Mouse (Mus musculus): ENCODE measurements at regions not wholly inside any gene's neighbourhood (a gene's known extent, or its start where the extent isn't known, plus 50 kb on each side); places are given as distances from the start of the nearest gene placed in this dataset.
A peak's percentile ranks its signal among the peaks of the same experiment; 100 is the strongest.

GRCm38 (mm10) chr11:111282283-111282682, 216.3 kb downstream of the Kcnj2 start:
- Histone ChIP-seq H3K4me2 (replicated peaks) (no peak overlapping the region), H3K27me3 (0 out of 2 replicates have a peak, but pooled peaks cover 2% of the 10 kb centered on the region), H3K9me3 (no peaks in the 10 kb centered on the region), H3K27ac (replicated peaks) (no peak overlapping the region), H3K4me1 (no peaks in the 10 kb centered on the region), H3K4me3 (no peak overlapping the region), H3K9ac (replicated peaks) (no peak overlapping the region), H3K36me3 (no peaks in the 10 kb centered on the region)
- WGBS, result 75% methylated on average over 2 of the region's 2 CpGs
- no peak for ATAC-seq (replicated peaks)

DNA sequence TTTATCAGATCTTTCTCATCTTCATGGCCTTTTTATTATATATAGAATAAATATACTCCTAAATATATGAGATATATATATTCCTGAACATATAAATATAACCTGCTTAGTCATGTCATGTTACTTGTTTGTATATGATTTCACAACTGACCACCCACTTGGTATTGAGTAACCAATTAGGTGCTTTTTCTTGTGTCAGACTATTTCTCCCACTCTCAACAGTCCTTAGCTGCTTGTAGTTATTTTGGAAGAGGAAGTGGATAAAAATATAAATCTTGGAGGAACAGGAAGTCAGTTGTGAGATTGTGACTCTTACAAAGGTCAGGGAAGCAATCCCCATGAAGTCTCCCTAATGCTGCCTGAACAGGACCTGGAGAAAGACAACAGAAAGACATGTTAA, 224.6 kb downstream of the Kcnj2 start:
- Histone ChIP-seq H3K27ac (replicated peaks) (no peak overlapping the region), H3K36me3 (no peaks in the 10 kb centered on the region), H3K9me3 (no peaks in the 10 kb centered on the region), H3K27me3 (no peaks in the 10 kb centered on the region), H3K9ac (replicated peaks) (no peak overlapping the region), H3K4me2 (replicated peaks) (no peak overlapping the region), H3K4me3 (no peak overlapping the region), H3K4me1 (no peaks in the 10 kb centered on the region)
- no peak for ATAC-seq (replicated peaks)

- no peak overlapping the region for H3K9ac ChIP-seq (replicated peaks)
- no peaks in the 10 kb centered on the region for H3K36me3 ChIP-seq
- no peaks in the 10 kb centered on the region for H3K9me3 ChIP-seq
- H3K27me3 ChIP-seq, result no peaks in the 10 kb centered on the region
- H3K4me3 ChIP-seq, result 0 out of 2 replicates have a peak overlapping the region, but pooled peaks have one; percentile 3
- 14% methylated on average over 9 of the region's 9 CpGs for WGBS
- peak; percentile 80 for ATAC-seq (replicated peaks)
- H3K4me2 ChIP-seq (replicated peaks), result peak overlapping the region; percentile 24
- no peak overlapping the region for H3K27ac ChIP-seq (replicated peaks)
- peaks cover 6% of the 10 kb centered on the region for H3K4me1 ChIP-seq
These were observed 230.4 kb downstream of the Kcnj2 start for GRCm38 (mm10) chr11:111296309-111296721.

- H3K4me2 ChIP-seq (replicated peaks), result no peak overlapping the region
- no peak overlapping the region for H3K27ac ChIP-seq (replicated peaks)
- no peaks in the 10 kb centered on the region for H3K9me3 ChIP-seq
- ATAC-seq (replicated peaks), result no peak
- H3K36me3 ChIP-seq, result no peaks in the 10 kb centered on the region
- 63% methylated on average over 3 of the region's 3 CpGs for WGBS
- no peak overlapping the region for H3K4me3 ChIP-seq
- H3K4me1 ChIP-seq, result no peaks in the 10 kb centered on the region
- H3K27me3 ChIP-seq, result no peaks in the 10 kb centered on the region
- no peak overlapping the region for H3K9ac ChIP-seq (replicated peaks)
These were observed 246.8 kb downstream of the Kcnj2 start for GRCm38 (mm10) chr11:111312802-111313201.

GRCm38 (mm10) chr11:111313566-111313965, 247.6 kb downstream of the Kcnj2 start:
- Histone ChIP-seq H3K4me2 (replicated peaks) (no peak overlapping the region), H3K27ac (replicated peaks) (no peak overlapping the region), H3K36me3 (no peaks in the 10 kb centered on the region), H3K4me3 (no peak overlapping the region), H3K9ac (replicated peaks) (no peak overlapping the region), H3K9me3 (no peaks in the 10 kb centered on the region), H3K4me1 (no peaks in the 10 kb centered on the region), H3K27me3 (no peaks in the 10 kb centered on the region)
- 87% methylated on average over 3 of the region's 3 CpGs for WGBS
- no peak for ATAC-seq (replicated peaks)

- ATAC-seq (replicated peaks), result no peak
- no peak overlapping the region for H3K27ac ChIP-seq (replicated peaks)
- no peaks in the 10 kb centered on the region for H3K9me3 ChIP-seq
- no peaks in the 10 kb centered on the region for H3K27me3 ChIP-seq
- H3K4me2 ChIP-seq (replicated peaks), result no peak overlapping the region
- H3K4me3 ChIP-seq, result no peak overlapping the region
- H3K4me1 ChIP-seq, result no peaks in the 10 kb centered on the region
- no peak overlapping the region for H3K9ac ChIP-seq (replicated peaks)
- no peaks in the 10 kb centered on the region for H3K36me3 ChIP-seq
- WGBS, result 76% methylated on average over 5 of the region's 5 CpGs
These were observed 255.6 kb downstream of the Kcnj2 start for GRCm38 (mm10) chr11:111321576-111321975.

- no peak overlapping the region for H3K9ac ChIP-seq (replicated peaks)
- 71% methylated on average over 5 of the region's 5 CpGs for WGBS
- no peak for ATAC-seq (replicated peaks)
- no peaks in the 10 kb centered on the region for H3K4me1 ChIP-seq
- H3K4me2 ChIP-seq (replicated peaks), result no peak overlapping the region
- H3K27ac ChIP-seq (replicated peaks), result no peak overlapping the region
- no peak overlapping the region for H3K4me3 ChIP-seq
- H3K9me3 ChIP-seq, result no peaks in the 10 kb centered on the region
- H3K27me3 ChIP-seq, result no peaks in the 10 kb centered on the region
- H3K36me3 ChIP-seq, result no peaks in the 10 kb centered on the region
These were observed 258.6 kb downstream of the Kcnj2 start for GRCm38 (mm10) chr11:111324453-111325010.

DNA sequence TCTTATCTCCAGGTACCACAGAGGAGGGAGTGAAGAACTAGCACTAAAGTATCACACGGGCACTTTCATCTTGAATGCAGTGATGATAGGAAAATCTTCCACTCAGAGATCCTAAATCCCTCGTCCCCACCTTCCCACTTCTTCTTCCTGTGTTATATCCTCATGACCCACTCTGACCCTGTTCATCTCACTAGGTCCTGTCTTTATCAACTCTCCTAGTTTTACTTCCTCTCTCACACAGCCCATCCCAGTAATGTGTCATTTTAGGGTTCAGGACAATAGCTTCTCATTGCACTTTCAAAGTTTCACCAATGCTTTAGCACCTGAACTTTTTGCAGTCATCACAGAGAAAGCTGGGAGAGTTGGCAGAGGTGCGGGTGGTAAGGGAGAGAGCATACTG, 261.0 kb downstream of the Kcnj2 start:
- H3K4me2 ChIP-seq (replicated peaks), result no peak overlapping the region
- H3K4me3 ChIP-seq, result no peak overlapping the region
- H3K27ac ChIP-seq (replicated peaks), result no peak overlapping the region
- no peaks in the 10 kb centered on the region for H3K36me3 ChIP-seq
- no peaks in the 10 kb centered on the region for H3K4me1 ChIP-seq
- no peak overlapping the region for H3K9ac ChIP-seq (replicated peaks)
- WGBS, result 90% methylated on average over 3 of the region's 3 CpGs
- H3K9me3 ChIP-seq, result no peaks in the 10 kb centered on the region
- ATAC-seq (replicated peaks), result no peak
- no peaks in the 10 kb centered on the region for H3K27me3 ChIP-seq

DNA sequence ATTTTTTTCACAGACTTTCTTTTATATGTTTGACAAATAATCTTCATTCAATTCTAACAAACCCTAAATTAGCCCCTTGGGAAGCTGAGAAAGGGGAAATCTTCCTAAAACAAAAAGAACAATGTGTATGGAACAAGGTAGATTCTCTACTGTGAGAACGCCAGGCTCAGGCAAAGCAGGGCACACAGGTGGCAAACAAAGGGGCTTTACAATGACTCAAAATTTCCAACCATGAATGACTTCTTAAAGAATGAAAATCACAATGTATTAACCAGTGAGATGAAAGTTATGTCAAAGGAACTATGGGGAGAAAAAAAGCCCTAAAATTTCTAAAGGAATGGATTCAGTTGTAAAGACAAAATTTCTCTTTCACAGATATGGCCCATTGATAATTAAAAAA, 262.3 kb downstream of the Kcnj2 start:
- Histone ChIP-seq H3K9ac (replicated peaks) (no peak overlapping the region), H3K4me1 (no peaks in the 10 kb centered on the region), H3K4me2 (replicated peaks) (no peak overlapping the region), H3K27ac (replicated peaks) (no peak overlapping the region), H3K9me3 (no peaks in the 10 kb centered on the region), H3K27me3 (no peaks in the 10 kb centered on the region), H3K4me3 (no peak overlapping the region), H3K36me3 (no peaks in the 10 kb centered on the region)
- 38% methylated on average over 1 of the region's 1 CpGs for WGBS
- no peak for ATAC-seq (replicated peaks)

DNA sequence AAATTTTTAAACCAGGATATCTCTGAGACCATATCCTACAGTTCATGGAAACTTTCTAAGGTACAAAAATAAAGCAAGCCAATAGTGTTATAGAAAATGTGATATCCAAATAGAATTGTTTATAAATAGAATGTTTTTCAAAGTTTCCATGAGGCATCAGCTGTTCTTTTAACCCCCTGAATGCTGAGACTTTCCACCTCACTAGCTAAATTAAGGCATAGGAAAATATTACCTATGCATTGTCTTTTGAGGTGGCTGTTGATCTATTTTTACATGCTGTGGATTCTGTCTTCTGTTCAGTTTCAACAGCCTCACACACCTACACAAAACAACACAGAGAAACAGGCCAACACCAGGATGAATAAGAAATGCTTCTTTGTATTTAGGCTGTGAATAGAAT, 265.6 kb downstream of the Kcnj2 start:
- Histone ChIP-seq H3K9ac (replicated peaks) (no peak overlapping the region), H3K27me3 (no peaks in the 10 kb centered on the region), H3K4me2 (replicated peaks) (no peak overlapping the region), H3K27ac (replicated peaks) (no peak overlapping the region), H3K4me1 (no peaks in the 10 kb centered on the region), H3K4me3 (no peak overlapping the region), H3K36me3 (no peaks in the 10 kb centered on the region), H3K9me3 (no peaks in the 10 kb centered on the region)
- ATAC-seq (replicated peaks), result no peak

GRCm38 (mm10) chr11:111333021-111333420, 267.1 kb downstream of the Kcnj2 start:
- H3K9ac ChIP-seq (replicated peaks), result no peak overlapping the region
- 79% methylated on average over 3 of the region's 3 CpGs for WGBS
- ATAC-seq (replicated peaks), result no peak
- no peak overlapping the region for H3K27ac ChIP-seq (replicated peaks)
- H3K36me3 ChIP-seq, result no peaks in the 10 kb centered on the region
- H3K27me3 ChIP-seq, result no peaks in the 10 kb centered on the region
- H3K4me1 ChIP-seq, result no peaks in the 10 kb centered on the region
- H3K4me3 ChIP-seq, result no peak overlapping the region
- no peak overlapping the region for H3K4me2 ChIP-seq (replicated peaks)
- H3K9me3 ChIP-seq, result no peaks in the 10 kb centered on the region

DNA sequence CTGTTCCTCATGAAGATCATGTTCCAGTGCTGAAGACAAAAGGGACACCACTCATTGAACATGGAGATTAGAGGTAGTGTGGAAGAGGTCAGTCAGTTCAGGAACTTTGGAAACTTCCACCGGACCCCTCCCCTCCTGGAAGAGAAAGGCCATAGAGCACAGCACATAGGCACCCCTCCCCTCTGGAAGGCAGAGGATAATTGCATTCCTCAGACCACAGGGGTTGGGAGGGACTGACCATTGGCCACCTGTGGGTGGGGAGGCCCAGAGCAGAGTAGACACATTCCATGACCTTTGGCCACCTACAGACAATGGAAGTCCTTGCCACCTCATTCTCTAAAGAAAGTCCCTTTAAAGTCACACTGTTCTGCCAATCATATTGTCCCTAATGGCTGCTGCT, 281.6 kb downstream of the Kcnj2 start:
- no peaks in the 10 kb centered on the region for H3K36me3 ChIP-seq
- no peak for ATAC-seq (replicated peaks)
- 15% methylated on average over 1 of the region's 1 CpGs for WGBS
- no peaks in the 10 kb centered on the region for H3K9me3 ChIP-seq
- no peak overlapping the region for H3K4me3 ChIP-seq
- no peak overlapping the region for H3K9ac ChIP-seq (replicated peaks)
- H3K4me1 ChIP-seq, result no peaks in the 10 kb centered on the region
- H3K27ac ChIP-seq (replicated peaks), result no peak overlapping the region
- H3K27me3 ChIP-seq, result no peaks in the 10 kb centered on the region
- no peak overlapping the region for H3K4me2 ChIP-seq (replicated peaks)

DNA sequence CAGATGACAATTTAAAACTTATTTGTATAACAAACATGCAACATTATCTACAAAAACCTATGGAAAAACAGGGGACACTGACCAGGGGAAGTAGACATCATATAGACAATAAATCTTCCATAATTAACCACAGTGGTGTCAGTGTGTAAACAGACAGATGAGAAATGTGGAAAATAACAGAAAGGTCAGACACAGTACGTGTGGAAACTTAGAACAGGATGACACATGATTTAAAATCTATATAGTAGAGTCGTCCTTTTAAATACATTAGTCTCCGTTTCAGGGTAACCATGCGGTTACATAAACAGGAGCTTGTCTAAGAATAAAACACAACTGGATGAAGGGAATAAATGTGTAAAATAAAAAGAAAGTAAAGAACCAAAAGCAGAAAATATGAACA, 284.1 kb downstream of the Kcnj2 start:
- H3K9me3 ChIP-seq, result no peaks in the 10 kb centered on the region
- ATAC-seq (replicated peaks), result no peak
- H3K27me3 ChIP-seq, result no peaks in the 10 kb centered on the region
- H3K4me3 ChIP-seq, result no peak overlapping the region
- no peaks in the 10 kb centered on the region for H3K4me1 ChIP-seq
- no peak overlapping the region for H3K27ac ChIP-seq (replicated peaks)
- no peak overlapping the region for H3K4me2 ChIP-seq (replicated peaks)
- H3K36me3 ChIP-seq, result no peaks in the 10 kb centered on the region
- no peak overlapping the region for H3K9ac ChIP-seq (replicated peaks)
- WGBS, result 83% methylated on average over 4 of the region's 4 CpGs
